Mouse (Mus musculus) ZHBTc4 (cell line): ENCODE results near the gene Gja6.

Source experiments
- DNase-seq: peaks from one replicate; pipeline ENCODE4 v3.0.0-alpha.2; 2011; ENCODE audit warnings: low read depth, low spot score

The Gja6 gene

GRCm38 (mm10) chrX:160906952-160907351, at the start of gene Gja6:
Gene Gja6 (minus strand): TSS chrX:160907052.
- no peak for DNase-seq

- DNase-seq, result no peak
Observed at GRCm38 (mm10) chrX:160949583-160949982, 42.7 kb upstream of the Gja6 start.

GRCm38 (mm10) chrX:160944722-160945121, 37.9 kb upstream of the Gja6 start:
- DNase-seq, result no peak

GRCm38 (mm10) chrX:160935541-160935940, 28.7 kb upstream of the Gja6 start:
- peak; percentile 19 for DNase-seq

- DNase-seq, result peak; percentile 48
Observed at GRCm38 (mm10) chrX:160930656-160931055, 23.8 kb upstream of the Gja6 start.

GRCm38 (mm10) chrX:160928870-160929269, 22.0 kb upstream of the Gja6 start:
- no peak for DNase-seq

GRCm38 (mm10) chrX:160919022-160919637, 12.3 kb upstream of the Gja6 start:
- DNase-seq, result no peak

GRCm38 (mm10) chrX:160906477-160906876, 375 bp downstream of the Gja6 start:
- DNase-seq, result no peak

- no peak for DNase-seq
Observed at GRCm38 (mm10) chrX:160905913-160906312, 939 bp downstream of the Gja6 start.

- DNase-seq, result no peak
Observed at GRCm38 (mm10) chrX:160905041-160905678, 1.7 kb downstream of the Gja6 start.

GRCm38 (mm10) chrX:160901118-160901517, 5.7 kb downstream of the Gja6 start:
- no peak for DNase-seq

- DNase-seq, result no peak
Observed at GRCm38 (mm10) chrX:160892077-160892476, 14.8 kb downstream of the Gja6 start.

GRCm38 (mm10) chrX:160886301-160886700, 20.6 kb downstream of the Gja6 start:
- DNase-seq, result no peak

- DNase-seq, result no peak
Observed at GRCm38 (mm10) chrX:160866576-160866975, 40.3 kb downstream of the Gja6 start.

GRCm38 (mm10) chrX:160865022-160865421, 41.8 kb downstream of the Gja6 start:
- DNase-seq, result no peak

- no peak for DNase-seq
Observed at GRCm38 (mm10) chrX:160863689-160864383, 43.0 kb downstream of the Gja6 start.
